Mouse (Mus musculus) duodenum, adult 2 months (tissue): ENCODE results near the gene Rbfox2. TPM values are rescaled to one million over a fixed set of nuclear protein-coding genes. Genes with fewer than 3 reads are reported as not detected.

Experiments used
- polyA plus RNA-seq: library from polyadenylated mRNA; depleted of rRNA; stranded (reverse); fragments of >200 nt; gene quantifications from 2 replicates; pipeline ENCODE4 v1.2.3, GENCODE M21; 2012; ENCODE audit warnings: low replicate concordance; rRNA removed

Gene Rbfox2
- 20.8 and 29.1 TPM in 2 replicates for polyA plus RNA-seq

DNA sequence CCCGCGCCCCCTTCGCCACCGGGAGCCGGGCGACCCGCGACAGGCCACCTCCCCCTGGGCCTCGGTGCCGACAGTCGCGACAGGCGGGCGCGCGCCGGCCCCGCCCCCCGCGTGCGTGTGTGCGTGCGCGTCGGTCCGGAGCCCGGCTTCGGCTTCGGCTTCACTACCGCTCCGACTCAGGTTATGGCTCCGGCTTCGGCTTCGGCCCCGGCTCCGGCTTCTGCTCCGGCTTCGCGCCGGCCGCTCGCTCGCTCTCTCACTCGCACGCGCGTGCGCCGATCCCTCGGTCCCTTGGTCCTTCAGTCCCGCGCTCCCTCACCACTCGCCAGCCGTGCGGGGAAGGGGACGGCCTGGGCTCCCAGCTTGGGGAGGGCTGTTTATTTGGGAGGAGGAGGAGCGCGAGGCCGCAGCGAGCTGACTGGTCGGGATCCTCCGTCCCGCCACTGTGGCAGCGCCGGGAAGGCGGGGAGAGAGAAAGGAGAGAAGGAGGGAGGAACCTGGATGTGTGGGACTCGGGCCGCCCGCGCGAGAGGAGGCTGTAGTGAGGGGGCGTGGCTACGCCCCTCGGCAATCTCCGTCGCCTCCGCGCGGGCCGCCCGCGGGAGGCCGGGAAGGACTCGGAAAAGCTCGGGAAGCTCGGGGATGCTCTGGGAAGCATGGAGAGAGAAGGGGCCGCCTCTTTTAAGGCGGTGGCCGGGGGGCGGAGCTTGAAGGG lies at the start of gene Rbfox2:
TSS of gene Rbfox2 (minus strand) at position 458 of the 715 bp plus-strand sequence.

DNA sequence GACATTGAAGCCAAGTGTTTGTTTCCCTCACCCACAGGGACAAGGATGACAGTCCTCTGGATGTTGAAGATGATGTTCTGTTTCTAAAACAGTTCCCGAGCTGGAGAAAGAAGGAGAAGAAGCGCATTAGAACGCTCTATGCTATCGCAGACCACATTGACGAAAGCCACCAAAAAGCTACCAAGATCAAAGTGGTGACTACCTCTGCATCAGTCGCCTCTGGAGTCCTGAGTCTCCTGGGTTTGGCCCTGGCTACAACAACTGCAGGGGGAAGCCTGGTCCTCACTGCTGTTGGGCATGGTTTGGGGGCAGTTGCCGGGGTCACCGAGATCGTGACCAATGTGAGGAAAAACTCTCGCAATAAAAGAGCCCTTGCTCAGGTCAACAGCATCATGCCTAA lies 256.2 kb downstream of the Rbfox2 start, which contains the start of gene Mb:
TSS of gene Mb (minus strand) at position 101 of the 400 bp plus-strand sequence.

DNA sequence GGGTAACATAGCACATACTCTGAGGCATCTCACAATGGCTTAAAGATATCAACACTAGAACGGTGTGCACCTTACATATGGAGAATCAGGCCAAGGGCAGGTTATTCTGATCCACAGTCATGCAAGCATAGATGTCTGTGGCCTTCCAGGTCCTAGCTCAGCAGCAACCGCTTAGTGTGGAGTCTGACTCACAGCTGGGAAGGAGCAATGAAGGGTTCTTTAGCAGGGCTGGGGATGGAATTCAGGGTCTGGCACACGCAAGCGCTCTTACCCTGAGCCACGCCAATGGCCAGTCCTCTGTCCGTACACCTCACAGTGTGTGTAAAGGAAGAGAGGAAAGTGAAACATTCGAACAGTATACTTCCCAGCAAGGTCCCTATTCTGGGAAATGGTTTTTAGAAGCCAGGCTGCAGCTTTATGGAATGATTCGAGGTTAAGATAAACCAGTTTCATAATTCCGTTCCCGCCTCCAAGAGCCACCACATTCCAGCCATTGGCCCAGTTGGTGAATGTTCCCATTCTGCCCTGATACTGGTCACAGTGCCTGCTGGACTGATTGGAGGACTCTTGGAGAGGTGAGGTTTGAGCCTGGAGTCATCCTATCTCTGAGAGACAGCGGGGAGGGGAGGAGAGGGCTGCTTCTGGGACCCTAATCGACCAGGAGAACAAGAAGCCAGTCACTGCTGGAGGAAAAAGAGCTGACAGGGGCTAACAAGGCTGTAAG lies 262.0 kb downstream of the Rbfox2 start, which contains the start of gene Apol6:
TSS of gene Apol6 (plus strand) at position 133 of the 724 bp plus-strand sequence.

Other genes with a start within 250 kb of the Rbfox2 start
- 17.9 and 52.2 TPM in 2 replicates for gene Apol7a, start 92.1 kb upstream of the Rbfox2 start, polyA plus RNA-seq
- 4.3 and 85.0 TPM in 2 replicates for gene Apol9a, start 104.1 kb upstream of the Rbfox2 start, polyA plus RNA-seq
- gene Apol7b, start 140.5 kb upstream of the Rbfox2 start, polyA plus RNA-seq, result 0.20 and 1.3 TPM in 2 replicates
- gene Apol10a, start 170.0 kb upstream of the Rbfox2 start, polyA plus RNA-seq, result 7.2 and 24.6 TPM in 2 replicates
- 0.06 TPM in 1 of 2 replicates, not detected in the other for gene Apol11a, start 201.3 kb upstream of the Rbfox2 start, polyA plus RNA-seq
- gene Apol7c, start 226.3 kb upstream of the Rbfox2 start, polyA plus RNA-seq, result 8.3 and 13.9 TPM in 2 replicates